ENCODE assay signal across 7 mouse cellular contexts in the genomic region with DNA sequence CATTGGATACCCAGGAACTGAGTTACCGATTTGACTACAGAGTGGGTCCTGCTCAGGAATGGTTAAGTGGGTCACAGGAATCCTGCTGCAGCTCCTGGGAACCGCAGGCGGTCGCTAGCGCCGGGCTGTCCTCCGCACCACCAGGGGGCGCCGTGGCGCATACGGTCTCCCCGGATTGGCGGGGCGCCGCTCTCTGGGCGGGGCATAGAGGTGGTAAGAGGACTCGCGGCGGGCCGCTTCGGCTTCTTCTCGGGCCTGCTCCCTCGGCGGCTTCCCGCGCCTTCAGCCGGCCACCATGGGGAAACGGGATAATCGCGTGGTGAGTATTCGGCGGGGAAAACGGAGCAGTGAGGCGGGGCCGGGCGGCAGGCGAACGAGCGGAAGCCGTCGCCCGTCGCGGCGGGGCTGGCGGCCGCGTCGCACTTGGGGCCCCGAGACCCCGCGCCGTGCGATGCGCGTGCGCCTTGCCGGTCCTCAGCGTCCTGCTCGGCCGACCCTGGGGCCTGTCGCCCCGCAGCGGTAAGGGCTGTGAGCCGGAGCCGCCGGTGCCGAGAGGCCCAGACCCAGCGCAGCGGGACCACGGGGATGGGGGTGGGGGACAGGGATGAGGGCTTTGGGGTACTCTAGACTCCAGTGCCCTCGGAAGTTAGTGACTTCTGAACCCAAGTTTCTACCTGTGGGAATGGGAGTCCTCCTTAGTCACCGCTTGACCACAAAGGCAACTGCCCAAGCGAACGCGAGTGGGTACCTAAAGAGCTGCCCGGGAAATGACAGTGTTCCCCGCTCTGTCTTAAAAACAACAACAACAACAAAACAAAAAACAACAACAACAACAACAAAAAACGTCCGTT. TPM values are rescaled to one million over a fixed set of nuclear protein-coding genes. Genes with fewer than 3 reads are reported as not detected.
DNase-seq lines count a peak whose midpoint lies in the region; ATAC-seq and TF ChIP-seq lines count a peak whose summit lies in the region.

A gene (plus strand): TSS at position 205 of the 851 bp plus-strand sequence.

- H3K9ac ChIP-seq in embryonic facial prominence, embryonic 11.5 days (replicated peaks; ENCODE audit: low read length) = peak within 1 kb of the TSS; percentile 95
- H3K9ac ChIP-seq in limb, embryonic 12.5 days (replicated peaks) = peak within 1 kb of the TSS; percentile 92
- H3K9ac ChIP-seq in midbrain, embryonic 15.5 days = peak within 1 kb of the TSS; percentile 84

- peak; percentile 99 for DNase-seq in adrenal gland, postnatal 14 days
- DNase-seq in embryonic facial prominence, embryonic 11.5 days (ENCODE audit: low spot score) = peak; percentile 96
- peak; percentile 94 to 98 for DNase-seq in heart, adult 18-20 months
- DNase-seq in kidney, adult 2 months = peak; percentile 96
- peak; percentile 78 to 92 for DNase-seq in spleen, adult 2 months (ENCODE audit: low read depth in 1 of 2, low spot score in 2 of 2)

- H3K4me1 ChIP-seq in embryonic facial prominence, embryonic 11.5 days (ENCODE audit: control insufficient read depth, insufficient read depth, low read length) = no peaks in the 10 kb centered on the region
- peaks cover 17% of the 10 kb centered on the region for H3K4me1 ChIP-seq in kidney, adult 2 months (ENCODE audit: control insufficient read depth, insufficient read depth, low read length)
- H3K4me1 ChIP-seq in limb, embryonic 12.5 days (replicated peaks) = peaks cover 11% of the 10 kb centered on the region
- peaks cover 19% of the 10 kb centered on the region for H3K4me1 ChIP-seq in midbrain, embryonic 15.5 days
- H3K4me1 ChIP-seq in spleen, adult 2 months (ENCODE audit: control insufficient read depth, insufficient read depth, insufficient read length) = peaks cover 5% of the 10 kb centered on the region

- peak within 1 kb of the TSS; percentile 46 for H3K4me2 ChIP-seq in embryonic facial prominence, embryonic 11.5 days (ENCODE audit: low read depth, low read length)
- peak within 1 kb of the TSS; percentile 59 for H3K4me2 ChIP-seq in limb, embryonic 12.5 days
- peak within 1 kb of the TSS; percentile 68 for H3K4me2 ChIP-seq in midbrain, embryonic 15.5 days

- TF ChIP-seq CTCF in kidney, adult 2 months (conservative IDR thresholded peaks at IDR 0.05; ENCODE audit: insufficient read depth, insufficient read length, low read depth, low read length) = peak; percentile 79
- peak; percentile 93 for TF ChIP-seq CTCF in spleen, adult 2 months (IDR thresholded peaks at IDR 0.05; ENCODE audit: extremely low read depth, insufficient read depth, insufficient read length, insufficient replicate concordance)

- no peaks in the 10 kb centered on the region; the same call in 1 of the 2 replicates for H3K36me3 ChIP-seq in embryonic facial prominence, embryonic 11.5 days (replicated peaks; ENCODE audit: control insufficient read depth, insufficient read depth, low read depth, low read length)
- no peaks in the 10 kb centered on the region for H3K36me3 ChIP-seq in kidney, adult 2 months (ENCODE audit: control insufficient read depth, insufficient read depth, low read length)
- H3K36me3 ChIP-seq in limb, embryonic 12.5 days = peaks cover 12% of the 10 kb centered on the region
- H3K36me3 ChIP-seq in midbrain, embryonic 15.5 days (replicated peaks) = no peaks in the 10 kb centered on the region
- no peaks in the 10 kb centered on the region for H3K36me3 ChIP-seq in spleen, adult 2 months (ENCODE audit: control insufficient read depth, insufficient read depth, low read length)

- H3K9me3 ChIP-seq in embryonic facial prominence, embryonic 11.5 days (replicated peaks; ENCODE audit: control insufficient read depth, low read length) = no peaks in the 10 kb centered on the region
- no peaks in the 10 kb centered on the region for H3K9me3 ChIP-seq in limb, embryonic 12.5 days
- no peaks in the 10 kb centered on the region for H3K9me3 ChIP-seq in midbrain, embryonic 15.5 days

- TF ChIP-seq POLR2A in kidney, adult 2 months (IDR thresholded peaks at IDR 0.05; ENCODE audit: low read depth, low read length) = no peak
- peak; percentile 41 for TF ChIP-seq POLR2A in spleen, adult 2 months (IDR thresholded peaks at IDR 0.05; ENCODE audit: low read depth, low read length)

- under 1% methylated on average over 72 of the region's 80 CpGs for WGBS in embryonic facial prominence, embryonic 11.5 days
- WGBS in kidney, adult 2 months = under 1% methylated on average over 80 of the region's 80 CpGs
- WGBS in limb, embryonic 12.5 days = under 1% methylated on average over 79 of the region's 80 CpGs
- under 1% methylated on average over 68 of the region's 80 CpGs for WGBS in midbrain, embryonic 15.5 days
- under 1% methylated on average over 78 of the region's 80 CpGs for WGBS in spleen, adult 2 months

- peak within 1 kb of the TSS; percentile 84 for H3K27ac ChIP-seq in embryonic facial prominence, embryonic 11.5 days (replicated peaks; ENCODE audit: low read depth, low read length)
- peak within 1 kb of the TSS; percentile 78 for H3K27ac ChIP-seq in kidney, adult 2 months (ENCODE audit: insufficient read depth, low read depth, low read length)
- peak within 1 kb of the TSS; percentile 94 for H3K27ac ChIP-seq in limb, embryonic 12.5 days
- H3K27ac ChIP-seq in midbrain, embryonic 15.5 days = peak within 1 kb of the TSS; percentile 90
- peak within 1 kb of the TSS; percentile 84 for H3K27ac ChIP-seq in spleen, adult 2 months (ENCODE audit: insufficient read depth, low read length)

- peak within 1 kb of the TSS; percentile 82 for H3K4me3 ChIP-seq in embryonic facial prominence, embryonic 11.5 days (ENCODE audit: low read depth, low read length)
- H3K4me3 ChIP-seq in kidney, adult 2 months (ENCODE audit: insufficient read depth, low read depth, low read length) = peak within 1 kb of the TSS; percentile 87
- H3K4me3 ChIP-seq in limb, embryonic 12.5 days (replicated peaks) = peak within 1 kb of the TSS; percentile 88
- peak within 1 kb of the TSS; percentile 94 for H3K4me3 ChIP-seq in midbrain, embryonic 15.5 days
- peak within 1 kb of the TSS; percentile 82 for H3K4me3 ChIP-seq in spleen, adult 2 months (ENCODE audit: extremely low read depth, insufficient read depth, insufficient read length)

- ATAC-seq in embryonic facial prominence, embryonic 11.5 days (replicated peaks; ENCODE audit: insufficient number of reproducible peaks, low FRiP score, low TSS enrichment, low read depth) = peak; percentile 93
- peak; percentile 97 for ATAC-seq in limb, embryonic 12.5 days (ENCODE audit: insufficient number of reproducible peaks, insufficient read depth, low FRiP score, low TSS enrichment, low read depth)
- ATAC-seq in midbrain, embryonic 15.5 days (replicated peaks) = peak; percentile 98

- H3K27me3 ChIP-seq in embryonic facial prominence, embryonic 11.5 days (ENCODE audit: control insufficient read depth, insufficient read depth, low read length) = no peaks in the 10 kb centered on the region
- H3K27me3 ChIP-seq in kidney, adult 2 months (replicated peaks; ENCODE audit: control insufficient read depth, insufficient read depth, low read length) = no peaks in the 10 kb centered on the region
- no peaks in the 10 kb centered on the region for H3K27me3 ChIP-seq in limb, embryonic 12.5 days
- H3K27me3 ChIP-seq in midbrain, embryonic 15.5 days (replicated peaks) = no peaks in the 10 kb centered on the region
- no peaks in the 10 kb centered on the region for H3K27me3 ChIP-seq in spleen, adult 2 months (ENCODE audit: control insufficient read depth, insufficient read depth, low read length)

RNA-seq across cellular contexts. Expression of the gene that starts here (rescaled TPM):
- total RNA-seq in adrenal gland, postnatal 14 days (2021) = 30.1 and 32.0 TPM in 2 replicates
- 36.4 and 39.2 TPM in 2 replicates for polyA plus RNA-seq in embryonic facial prominence, embryonic 11.5 days (2014; fragmentation: Nextera tagmentation; extraction: Ambion mirVana)
- total RNA-seq in heart, adult 18-20 months (2021) = 10 to 100 TPM; 10.8 to 11.4 TPM
- polyA plus RNA-seq in kidney, adult 2 months (2012; rRNA removed) = 7.1 and 8.1 TPM in 2 replicates
- 41.3 and 41.7 TPM in 2 replicates for polyA plus RNA-seq in limb, embryonic 12.5 days (2016; fragmentation: Nextera tagmentation; extraction: Ambion mirVana)
- polyA plus RNA-seq in midbrain, embryonic 15.5 days (2015; fragmentation: Nextera tagmentation; extraction: Ambion mirVana) = 20.7 and 25.9 TPM in 2 replicates
- 3.9 and 4.7 TPM in 2 replicates for polyA plus RNA-seq in spleen, adult 2 months (2012; rRNA removed)

Comparison
In these comparisons a context has a peak if more than half of its experiments do, and no peak if none do; other contexts are left out.
1. Peak in every context shown above with its lines: DNase-seq, ATAC-seq, H3K4me3 ChIP-seq and H3K27ac ChIP-seq.